Mouse (Mus musculus) heart, adult 2 months (tissue): ENCODE measurements at regions not wholly inside any gene's neighbourhood (a gene's known extent, or its start where the extent isn't known, plus 50 kb on each side); places are given as distances from the start of the nearest gene placed in this dataset.
"Not testable (repeated sequence)": the region's sequence is repeated elsewhere in the genome, so short reads cannot be mapped to it uniquely, and the experiment has no call there.

Source experiments
- CTCF ChIP-seq: fragments of 200-600 bp; IDR thresholded peaks from 2 replicates; pipeline ENCODE4 v1.8.1; 2022; ENCODE audit warnings: antibody characterized with exemption, mild to moderate bottlenecking, moderate library complexity
- EP300 ChIP-seq: fragments of 200-500 bp; IDR thresholded peaks from 2 replicates; pipeline ENCODE4 v1.6.1; 2011; ENCODE audit warnings: low read depth, low read length, control low read depth; ENCODE audit not compliant: insufficient read depth
- POLR2A ChIP-seq: fragments of 200-500 bp; IDR thresholded peaks from 2 replicates; pipeline ENCODE4 v1.6.1; 2011; ENCODE audit warnings: mild to moderate bottlenecking, low read depth, low read length, control low read depth; ENCODE audit not compliant: insufficient read depth

DNA sequence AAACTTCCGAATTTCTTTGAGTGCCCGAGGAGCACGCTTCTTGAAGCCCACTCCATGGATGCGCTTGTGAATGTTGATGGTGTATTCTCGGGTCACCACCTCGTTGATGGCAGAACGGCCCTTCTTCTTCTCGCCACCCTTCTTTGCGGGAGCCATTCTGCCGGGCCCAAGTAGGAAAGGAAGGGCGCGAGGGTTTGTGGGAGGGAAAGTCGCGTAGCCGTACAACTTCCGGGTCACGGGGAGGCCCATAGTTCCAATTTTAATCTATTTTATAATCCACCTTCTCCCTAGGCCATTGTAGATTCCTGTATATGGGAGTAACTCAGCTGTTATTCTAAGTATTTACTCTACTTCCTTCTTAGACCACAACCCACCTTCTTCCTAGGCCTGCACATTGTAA lies 85.3 kb upstream of the Cpne8 start:
- TF ChIP-seq CTCF, EP300, POLR2A: not testable (repeated sequence)
